Mouse (Mus musculus) kidney, adult 2 months (tissue): ENCODE data around the gene Rdh16f1.

ENCODE experiments used
- CTCF ChIP-seq: fragments of 200-500 bp; conservative IDR thresholded peaks from 2 replicates; pipeline ENCODE4 v1.5.1; 2011; ENCODE audit warnings: low read depth, mild to moderate bottlenecking, control low read depth, low read length, moderate library complexity, mixed read lengths; ENCODE audit not compliant: insufficient read depth, insufficient read length
- POLR2A ChIP-seq: fragments of 200-500 bp; IDR thresholded peaks from one replicate; pipeline ENCODE4 v1.6.1; 2011; ENCODE audit warnings: low read depth, low read length, control low read depth

GRCm38 (mm10) chr10:127736916-127737315, 22.7 kb upstream of the Rdh16f1 start:
- TF ChIP-seq CTCF (no peak), POLR2A (no peak)
